Comparison of ENCODE assay signal across 20 mouse cellular contexts in the genomic region with DNA sequence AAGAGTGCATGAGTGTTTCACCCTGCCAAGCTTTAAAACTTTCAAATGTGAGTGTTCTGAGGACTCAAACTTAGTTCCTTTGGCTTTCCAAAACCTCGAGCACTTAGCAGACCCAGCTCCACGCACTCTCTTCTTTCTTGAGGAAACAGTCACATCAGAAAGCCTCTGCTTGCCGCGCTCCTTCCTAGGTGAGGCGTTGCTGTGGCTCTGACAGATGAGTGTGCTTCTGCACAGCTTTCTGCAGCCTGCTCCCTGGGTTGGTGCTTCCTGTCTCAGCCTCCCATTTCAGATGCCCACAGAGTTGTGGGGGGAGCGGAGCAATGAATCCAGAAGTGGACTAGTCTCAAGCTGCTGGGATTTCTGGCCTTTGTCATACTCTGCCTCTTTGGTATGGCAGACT.
A peak's percentile ranks its signal among the peaks of the same experiment; 100 is the strongest.
DNase-seq lines count a peak whose midpoint lies in the region; ATAC-seq and TF ChIP-seq lines count a peak whose summit lies in the region.
"Had no signal": no experiment of that assay in that cellular context is flagged by ENCODE, and none has a peak within 500 bp of the region (broad histone marks: within the 10 kb centered on the region; RNA-seq: fewer than 3 reads in every experiment).

No protein-coding gene starts in this region.

- ATAC-seq in CD4-positive, CD25-positive, alpha-beta regulatory T cell, adult 4 months: no peak
- no peak for ATAC-seq in activated CD4-positive, CD25-positive, alpha-beta regulatory T cell, adult 4 months
- ATAC-seq: forebrain, embryonic 16.5 days had no signal

- H3K27ac ChIP-seq in thymus, adult 2 months (ENCODE audit: control insufficient read depth, insufficient read depth, low read length): peak overlapping the region; percentile 43; the same call in 1 of the 2 replicates
- H3K27ac ChIP-seq: heart, embryonic 10.5 days; hindbrain, embryonic 14.5 days had no signal

- H3K4me3 ChIP-seq in thymus, adult 2 months (ENCODE audit: control insufficient read depth, insufficient read depth, low read length): no peak overlapping the region
- H3K4me3 ChIP-seq: heart, embryonic 10.5 days had no signal

- 21% methylated on average over 6 of the region's 6 CpGs for WGBS in thymus, adult 2 months

- no peak for TF ChIP-seq POLR2A in thymus, adult 2 months (IDR thresholded peaks at IDR 0.05; ENCODE audit: control insufficient read depth, extremely low read depth, insufficient read depth, low read length, poor library complexity)

- DNase-seq in CD4-positive, CD25-positive, alpha-beta regulatory T cell, adult 2 months (ENCODE audit: low read depth, low spot score): peak; percentile 30
- peak; percentile 25 for DNase-seq in CD4-positive helper T cell, adult 2 months (ENCODE audit: low read depth, low spot score)
- DNase-seq in thymus, adult 2 months: peak; percentile 43
- peak; percentile 52 for DNase-seq in thymus, postnatal 25 days
- no peak for DNase-seq in ovary, postnatal 36 days (ENCODE audit: low spot score)
- DNase-seq in yolk sac, embryonic 10.5 days (ENCODE audit: low spot score): no peak
- DNase-seq: adrenal gland, postnatal 10 days; B cell, adult 2 months; cerebellum, adult 11-12 months; cerebellum, adult 9-10 months; cerebellum, postnatal 36 days; gastrocnemius, postnatal 10 days; heart, adult 18-20 months; heart, postnatal 10 days; heart, postnatal 4 days had no signal

- no peaks in the 10 kb centered on the region for H3K36me3 ChIP-seq in thymus, adult 2 months (ENCODE audit: control insufficient read depth, insufficient read depth, low read length)
- H3K36me3 ChIP-seq: heart, embryonic 10.5 days had no signal

- H3K27me3 ChIP-seq in thymus, adult 2 months (ENCODE audit: control insufficient read depth, insufficient read depth, low read length): no peaks in the 10 kb centered on the region

- peaks cover 39% of the 10 kb centered on the region for H3K4me1 ChIP-seq in thymus, adult 2 months (replicated peaks; ENCODE audit: control insufficient read depth, insufficient read depth, low read length)

- TF ChIP-seq CTCF in thymus, adult 2 months (IDR thresholded peaks at IDR 0.05; ENCODE audit: borderline replicate concordance, control insufficient read depth, extremely low read depth, insufficient read depth, low read length, poor library complexity): no peak

Comparison
In these comparisons a context has a peak if more than half of its experiments do, and no peak if none do; other contexts are left out.
1. DNase-seq: peak in CD4-positive, CD25-positive, alpha-beta regulatory T cell, adult 2 months (single experiment), CD4-positive helper T cell, adult 2 months (single experiment), thymus, adult 2 months (single experiment) and thymus, postnatal 25 days (single experiment); none in ovary, postnatal 36 days (single experiment) and yolk sac, embryonic 10.5 days (single experiment).